Mouse (Mus musculus) stomach, embryonic 14.5 days (tissue): ENCODE results near the gene Kcnj13. TPM values are rescaled to one million over a fixed set of nuclear protein-coding genes. Genes with fewer than 3 reads are reported as not detected.

Source experiments
- polyA plus RNA-seq: library from polyadenylated mRNA; unstranded; fragments of >200 nt; fragmentation: Nextera tagmentation; extraction: Ambion mirVana; gene quantifications from 2 replicates; pipeline ENCODE4 v1.2.1, GENCODE M21; 2014

Gene Kcnj13
- polyA plus RNA-seq, 1 experiment from 2014 or later = 5.9 TPM

Other genes with a start within 250 kb of the Kcnj13 start
- 7.5 and 8.4 TPM in 2 replicates for gene Ecel1, start 238.2 kb downstream of the Kcnj13 start, polyA plus RNA-seq
- gene Prss56, start 211.4 kb downstream of the Kcnj13 start, polyA plus RNA-seq = 0.14 TPM in 1 of 2 replicates, not detected in the other
- gene Chrnd, start 204.1 kb downstream of the Kcnj13 start, polyA plus RNA-seq = not detected in 2 replicates
- gene Chrng, start 190.1 kb downstream of the Kcnj13 start, polyA plus RNA-seq = not detected in 2 replicates
- 138 and 146 TPM in 2 replicates for gene Eif4e2, start 180.8 kb downstream of the Kcnj13 start, polyA plus RNA-seq
- gene Efhd1, start 130.4 kb downstream of the Kcnj13 start, polyA plus RNA-seq = 0.14 and 0.34 TPM in 2 replicates
- gene Gigyf2, start 67.7 kb downstream of the Kcnj13 start, polyA plus RNA-seq = 55.1 and 61.2 TPM in 2 replicates
- 0.59 TPM in 1 of 2 replicates, not detected in the other for gene Snorc, start 75.5 kb upstream of the Kcnj13 start, polyA plus RNA-seq
- gene Neu2, start 115.2 kb upstream of the Kcnj13 start, polyA plus RNA-seq = 2.3 and 2.8 TPM in 2 replicates
- gene Ngef, start 179.1 kb upstream of the Kcnj13 start, polyA plus RNA-seq = 7.4 and 8.9 TPM in 2 replicates
- 5.3 and 6.2 TPM in 2 replicates for gene Inpp5d, start 225.6 kb upstream of the Kcnj13 start, polyA plus RNA-seq